Mouse (Mus musculus): ENCODE results near the gene Slc25a18. TPM values are rescaled to one million over a fixed set of nuclear protein-coding genes. Genes with fewer than 3 reads are reported as not detected.
"Not testable (repeated sequence)": the region's sequence is repeated elsewhere in the genome, so short reads cannot be mapped to it uniquely, and the experiment has no call there.

The Slc25a18 gene
- polyA plus RNA-seq, 1 experiment from 2014 or later = 0.56 TPM

GRCm38 (mm10) chr6:120799581-120800041, 26.2 kb downstream of the Slc25a18 start:
- no peaks in the 10 kb centered on the region for H3K9me3 ChIP-seq (ENCODE audit: low read length)
- no peak overlapping the region for H3K4me2 ChIP-seq (replicated peaks; ENCODE audit: low read depth, low read length)
- ATAC-seq = no peak
- peaks cover 60% of the 10 kb centered on the region for H3K36me3 ChIP-seq (ENCODE audit: insufficient read depth, low read length)
- 88% methylated on average over 4 of the region's 4 CpGs for WGBS
- DNase-seq (ENCODE audit: low spot score) = no peak
- no peak overlapping the region for H3K27ac ChIP-seq (ENCODE audit: low read length)
- no peak overlapping the region for H3K9ac ChIP-seq (replicated peaks; ENCODE audit: low read depth)
- no peak overlapping the region for H3K4me3 ChIP-seq (ENCODE audit: low read depth, low read length)
- H3K4me1 ChIP-seq (ENCODE audit: insufficient read depth, low read depth, low read length) = no peaks in the 10 kb centered on the region
- TF ChIP-seq EP300 (IDR thresholded peaks at IDR 0.05) = no peak
- TF ChIP-seq CTCF (IDR thresholded peaks at IDR 0.05) = no peak
- no peaks in the 10 kb centered on the region for H3K27me3 ChIP-seq (replicated peaks; ENCODE audit: insufficient read depth, low read length)

- H3K27me3 ChIP-seq (replicated peaks; ENCODE audit: insufficient read depth, low read length) = no peaks in the 10 kb centered on the region
- no peaks in the 10 kb centered on the region for H3K4me1 ChIP-seq (ENCODE audit: insufficient read depth, low read depth, low read length)
- no peak for DNase-seq (ENCODE audit: low spot score)
- no peaks in the 10 kb centered on the region for H3K9me3 ChIP-seq (ENCODE audit: low read length)
- ATAC-seq = no peak
- no peak for TF ChIP-seq EP300 (IDR thresholded peaks at IDR 0.05)
- TF ChIP-seq CTCF (IDR thresholded peaks at IDR 0.05) = no peak
- no peak overlapping the region for H3K4me3 ChIP-seq (ENCODE audit: low read depth, low read length)
- H3K4me2 ChIP-seq (replicated peaks; ENCODE audit: low read depth, low read length) = no peak overlapping the region
- no peak overlapping the region for H3K27ac ChIP-seq (ENCODE audit: low read length)
- H3K9ac ChIP-seq (replicated peaks; ENCODE audit: low read depth) = no peak overlapping the region
- 78% methylated on average over 5 of the region's 5 CpGs for WGBS
- peaks cover 43% of the 10 kb centered on the region for H3K36me3 ChIP-seq (ENCODE audit: insufficient read depth, low read length)
Measured at GRCm38 (mm10) chr6:120806999-120807737, 33.8 kb downstream of the Slc25a18 start.

- no peaks in the 10 kb centered on the region for H3K27me3 ChIP-seq (replicated peaks; ENCODE audit: insufficient read depth, low read length)
- H3K27ac ChIP-seq (ENCODE audit: low read length) = no peak overlapping the region
- no peak for DNase-seq (ENCODE audit: low spot score)
- no peak for ATAC-seq
- no peak overlapping the region for H3K9ac ChIP-seq (replicated peaks; ENCODE audit: low read depth)
- H3K4me2 ChIP-seq (replicated peaks; ENCODE audit: low read depth, low read length) = no peak overlapping the region
- no peaks in the 10 kb centered on the region for H3K9me3 ChIP-seq (ENCODE audit: low read length)
- 71% methylated on average over 4 of the region's 4 CpGs for WGBS
- H3K36me3 ChIP-seq (ENCODE audit: insufficient read depth, low read length) = peaks cover 38% of the 10 kb centered on the region
- no peak overlapping the region for H3K4me3 ChIP-seq (ENCODE audit: low read depth, low read length)
- TF ChIP-seq EP300 (IDR thresholded peaks at IDR 0.05) (no peak), CTCF (IDR thresholded peaks at IDR 0.05) (no peak)
- H3K4me1 ChIP-seq (ENCODE audit: insufficient read depth, low read depth, low read length) = no peaks in the 10 kb centered on the region
Measured at GRCm38 (mm10) chr6:120807738-120808081, 34.3 kb downstream of the Slc25a18 start.

GRCm38 (mm10) chr6:120811999-120812398, 38.6 kb downstream of the Slc25a18 start:
- ATAC-seq; H3K9me3 ChIP-seq (ENCODE audit: low read length); H3K9ac ChIP-seq (replicated peaks; ENCODE audit: low read depth); H3K4me2 ChIP-seq (replicated peaks; ENCODE audit: low read depth, low read length); H3K27me3 ChIP-seq (replicated peaks; ENCODE audit: insufficient read depth, low read length); H3K4me3 ChIP-seq (ENCODE audit: low read depth, low read length); H3K4me1 ChIP-seq (ENCODE audit: insufficient read depth, low read depth, low read length); H3K27ac ChIP-seq (ENCODE audit: low read length); DNase-seq (ENCODE audit: low spot score): not testable (repeated sequence)
- peaks cover 12% of the 10 kb centered on the region; the same call in 1 of the 2 replicates for H3K36me3 ChIP-seq (ENCODE audit: insufficient read depth, low read length)
- 96% methylated on average over 6 of the region's 10 CpGs for WGBS

GRCm38 (mm10) chr6:120819294-120819693, 45.9 kb downstream of the Slc25a18 start:
- DNase-seq (ENCODE audit: low spot score) (no peak), ATAC-seq (no peak)
- Histone ChIP-seq H3K4me3 (ENCODE audit: low read depth, low read length) (no peak overlapping the region), H3K27ac (ENCODE audit: low read length) (no peak overlapping the region), H3K4me2 (replicated peaks; ENCODE audit: low read depth, low read length) (no peak overlapping the region), H3K9ac (replicated peaks; ENCODE audit: low read depth) (no peak overlapping the region), H3K27me3 (replicated peaks; ENCODE audit: insufficient read depth, low read length) (no peaks in the 10 kb centered on the region), H3K9me3 (ENCODE audit: low read length) (no peaks in the 10 kb centered on the region), H3K4me1 (ENCODE audit: insufficient read depth, low read depth, low read length) (no peaks in the 10 kb centered on the region), H3K36me3 (ENCODE audit: insufficient read depth, low read length) (peaks cover 10% of the 10 kb centered on the region)
- TF ChIP-seq EP300 (IDR thresholded peaks at IDR 0.05) (no peak), CTCF (IDR thresholded peaks at IDR 0.05) (no peak)
- WGBS = 88% methylated on average over 2 of the region's 2 CpGs

- Histone ChIP-seq H3K27me3 (replicated peaks; ENCODE audit: insufficient read depth, low read length) (no peaks in the 10 kb centered on the region), H3K9me3 (ENCODE audit: low read length) (no peaks in the 10 kb centered on the region), H3K4me3 (ENCODE audit: low read depth, low read length) (0 out of 2 replicates have a peak overlapping the region, but pooled peaks have one; percentile 0), H3K27ac (ENCODE audit: low read length) (no peak overlapping the region), H3K36me3 (ENCODE audit: insufficient read depth, low read length) (peaks cover 10% of the 10 kb centered on the region), H3K4me2 (replicated peaks; ENCODE audit: low read depth, low read length) (no peak overlapping the region), H3K4me1 (ENCODE audit: insufficient read depth, low read depth, low read length) (no peaks in the 10 kb centered on the region), H3K9ac (replicated peaks; ENCODE audit: low read depth) (no peak overlapping the region)
- DNase-seq (ENCODE audit: low spot score) = peak; percentile 33
- TF ChIP-seq CTCF (IDR thresholded peaks at IDR 0.05) = no peak
- no peak for TF ChIP-seq EP300 (IDR thresholded peaks at IDR 0.05)
- 84% methylated on average over 5 of the region's 5 CpGs for WGBS
- no peak for ATAC-seq
Measured at GRCm38 (mm10) chr6:120820144-120820543, 46.8 kb downstream of the Slc25a18 start.
